Mouse (Mus musculus): ENCODE measurements around the gene 9830107B12Rik. TPM values are rescaled to one million over a fixed set of nuclear protein-coding genes. Genes with fewer than 3 reads are reported as not detected.
A peak's percentile ranks its signal among the peaks of the same experiment; 100 is the strongest.

9830107B12Rik gene
- polyA plus RNA-seq, 1 experiment = not detected

DNA sequence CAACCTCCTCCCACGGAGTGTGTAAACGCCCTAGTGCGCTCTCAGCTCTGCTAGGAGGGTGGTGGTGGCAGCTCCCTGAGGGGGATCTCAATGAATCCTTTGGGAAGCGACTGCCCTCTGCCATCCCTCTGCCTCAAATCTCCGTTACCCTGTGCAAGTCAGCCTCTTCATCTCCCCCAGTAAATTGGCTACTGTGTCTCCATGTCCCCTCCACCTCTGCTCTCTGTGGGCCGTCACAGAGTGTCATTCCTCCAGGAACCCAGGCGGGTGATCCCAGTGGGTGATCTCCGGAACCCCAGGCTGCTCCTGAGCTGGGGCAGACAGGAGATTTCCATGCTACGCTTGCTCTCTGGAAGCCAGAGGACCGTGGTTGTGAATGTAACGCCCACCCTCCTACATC, 46.8 kb downstream of the 9830107B12Rik start:
- DNase-seq = no peak
- Histone ChIP-seq H3K4me3 (ENCODE audit: insufficient read depth, low read depth, low read length) (no peak overlapping the region), H3K4me1 (ENCODE audit: control insufficient read depth, insufficient read depth, low read length) (peaks cover 3% of the 10 kb centered on the region; the same call in 1 of the 2 replicates), H3K36me3 (ENCODE audit: control insufficient read depth, insufficient read depth, low read length) (no peaks in the 10 kb centered on the region), H3K27ac (ENCODE audit: insufficient read depth, low read depth, low read length) (no peak overlapping the region), H3K27me3 (replicated peaks; ENCODE audit: control insufficient read depth, insufficient read depth, low read length) (peaks cover 10% of the 10 kb centered on the region; the same call in 1 of the 2 replicates)
- TF ChIP-seq CTCF (conservative IDR thresholded peaks at IDR 0.05; ENCODE audit: insufficient read depth, insufficient read length, low read depth, low read length) (no peak), POLR2A (IDR thresholded peaks at IDR 0.05; ENCODE audit: low read depth, low read length) (no peak)
- 17% methylated on average over 11 of the region's 11 CpGs for WGBS

GRCm38 (mm10) chr17:48098528-48098890, 47.6 kb downstream of the 9830107B12Rik start:
- WGBS = 1% methylated on average over 19 of the region's 19 CpGs
- H3K27me3 ChIP-seq (replicated peaks; ENCODE audit: control insufficient read depth, insufficient read depth, low read length) = peaks cover 10% of the 10 kb centered on the region; the same call in 1 of the 2 replicates

GRCm38 (mm10) chr17:48097743-48098527, 48.1 kb downstream of the 9830107B12Rik start:
- peaks cover 3% of the 10 kb centered on the region; the same call in 1 of the 2 replicates for H3K4me1 ChIP-seq (ENCODE audit: control insufficient read depth, insufficient read depth, low read length)
- DNase-seq = no peak
- H3K36me3 ChIP-seq (ENCODE audit: control insufficient read depth, insufficient read depth, low read length) = no peaks in the 10 kb centered on the region
- 1% methylated on average over 42 of the region's 43 CpGs for WGBS
- H3K4me3 ChIP-seq (ENCODE audit: insufficient read depth, low read depth, low read length) = no peak overlapping the region
- peaks cover 10% of the 10 kb centered on the region; the same call in 1 of the 2 replicates for H3K27me3 ChIP-seq (replicated peaks; ENCODE audit: control insufficient read depth, insufficient read depth, low read length)
- TF ChIP-seq POLR2A (IDR thresholded peaks at IDR 0.05; ENCODE audit: low read depth, low read length) = no peak
- TF ChIP-seq CTCF (conservative IDR thresholded peaks at IDR 0.05; ENCODE audit: insufficient read depth, insufficient read length, low read depth, low read length) = no peak
- no peak overlapping the region for H3K27ac ChIP-seq (ENCODE audit: insufficient read depth, low read depth, low read length)

More at GRCm38 (mm10) chr17:48098528-48098890, 47.6 kb downstream of the 9830107B12Rik start:
- no peaks in the 10 kb centered on the region for H3K36me3 ChIP-seq (ENCODE audit: control insufficient read depth, insufficient read depth, low read length)
- no peak overlapping the region for H3K27ac ChIP-seq (ENCODE audit: insufficient read depth, low read depth, low read length)
- TF ChIP-seq POLR2A (IDR thresholded peaks at IDR 0.05; ENCODE audit: low read depth, low read length) (no peak), CTCF (conservative IDR thresholded peaks at IDR 0.05; ENCODE audit: insufficient read depth, insufficient read length, low read depth, low read length) (no peak)
- H3K4me3 ChIP-seq (ENCODE audit: insufficient read depth, low read depth, low read length) = no peak overlapping the region
- H3K4me1 ChIP-seq (ENCODE audit: control insufficient read depth, insufficient read depth, low read length) = peaks cover 3% of the 10 kb centered on the region; the same call in 1 of the 2 replicates
- no peak for DNase-seq

GRCm38 (mm10) chr17:48097011-48097742, 48.9 kb downstream of the 9830107B12Rik start:
- Histone ChIP-seq H3K27me3 (replicated peaks; ENCODE audit: control insufficient read depth, insufficient read depth, low read length) (peaks cover 10% of the 10 kb centered on the region; the same call in 1 of the 2 replicates), H3K4me3 (ENCODE audit: insufficient read depth, low read depth, low read length) (no peak overlapping the region), H3K4me1 (ENCODE audit: control insufficient read depth, insufficient read depth, low read length) (peaks cover 3% of the 10 kb centered on the region; the same call in 1 of the 2 replicates), H3K27ac (ENCODE audit: insufficient read depth, low read depth, low read length) (no peak overlapping the region), H3K36me3 (ENCODE audit: control insufficient read depth, insufficient read depth, low read length) (no peaks in the 10 kb centered on the region)
- DNase-seq = peak; percentile 22
- WGBS = 3% methylated on average over 40 of the region's 41 CpGs
- TF ChIP-seq POLR2A (IDR thresholded peaks at IDR 0.05; ENCODE audit: low read depth, low read length) (no peak), CTCF (conservative IDR thresholded peaks at IDR 0.05; ENCODE audit: insufficient read depth, insufficient read length, low read depth, low read length) (peak; percentile 32; the same call in 1 of the 2 replicates)

DNA sequence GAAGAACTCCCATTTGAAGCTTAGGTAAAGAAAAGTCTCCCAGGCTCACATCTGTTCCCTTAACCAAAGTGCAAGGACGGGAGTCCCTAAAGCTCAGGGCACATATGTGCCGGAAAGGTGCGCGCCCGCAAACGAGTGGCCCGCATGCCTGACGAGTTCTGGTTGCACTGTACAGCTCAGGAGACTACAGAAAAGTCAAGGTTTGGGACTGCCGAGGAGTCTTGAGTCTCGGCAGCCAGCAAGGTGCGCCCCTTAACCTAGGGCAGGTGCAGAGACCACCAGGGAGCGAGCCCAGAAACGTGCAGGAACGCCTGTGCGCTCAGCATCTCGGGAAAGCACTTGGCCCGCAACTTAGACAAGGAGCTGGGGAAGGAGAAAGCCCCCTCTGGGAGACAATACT, 49.7 kb downstream of the 9830107B12Rik start:
- TF ChIP-seq POLR2A (IDR thresholded peaks at IDR 0.05; ENCODE audit: low read depth, low read length) = no peak
- TF ChIP-seq CTCF (conservative IDR thresholded peaks at IDR 0.05; ENCODE audit: insufficient read depth, insufficient read length, low read depth, low read length) = no peak
- H3K27me3 ChIP-seq (replicated peaks; ENCODE audit: control insufficient read depth, insufficient read depth, low read length) = peaks cover 10% of the 10 kb centered on the region; the same call in 1 of the 2 replicates
- WGBS = 15% methylated on average over 17 of the region's 17 CpGs

GRCm38 (mm10) chr17:48095718-48096121, 50.3 kb downstream of the 9830107B12Rik start:
- Histone ChIP-seq H3K27me3 (replicated peaks; ENCODE audit: control insufficient read depth, insufficient read depth, low read length) (peaks cover 10% of the 10 kb centered on the region; the same call in 1 of the 2 replicates), H3K27ac (ENCODE audit: insufficient read depth, low read depth, low read length) (no peak overlapping the region), H3K4me1 (ENCODE audit: control insufficient read depth, insufficient read depth, low read length) (peaks cover 3% of the 10 kb centered on the region; the same call in 1 of the 2 replicates), H3K36me3 (ENCODE audit: control insufficient read depth, insufficient read depth, low read length) (no peaks in the 10 kb centered on the region), H3K4me3 (ENCODE audit: insufficient read depth, low read depth, low read length) (no peak overlapping the region)
- DNase-seq = no peak
- TF ChIP-seq CTCF (conservative IDR thresholded peaks at IDR 0.05; ENCODE audit: insufficient read depth, insufficient read length, low read depth, low read length) = no peak
- TF ChIP-seq POLR2A (IDR thresholded peaks at IDR 0.05; ENCODE audit: low read depth, low read length) = no peak
- 6% methylated on average over 26 of the region's 26 CpGs for WGBS

More for the DNA sequence above, 49.7 kb downstream of the 9830107B12Rik start:
- Histone ChIP-seq H3K4me3 (ENCODE audit: insufficient read depth, low read depth, low read length) (no peak overlapping the region), H3K36me3 (ENCODE audit: control insufficient read depth, insufficient read depth, low read length) (no peaks in the 10 kb centered on the region), H3K4me1 (ENCODE audit: control insufficient read depth, insufficient read depth, low read length) (peaks cover 3% of the 10 kb centered on the region; the same call in 1 of the 2 replicates), H3K27ac (ENCODE audit: insufficient read depth, low read depth, low read length) (no peak overlapping the region)
- no peak for DNase-seq

Measured in kidney, adult 2 months (tissue).